ENCODE assay signal across 15 mouse cellular contexts in the genomic region with DNA sequence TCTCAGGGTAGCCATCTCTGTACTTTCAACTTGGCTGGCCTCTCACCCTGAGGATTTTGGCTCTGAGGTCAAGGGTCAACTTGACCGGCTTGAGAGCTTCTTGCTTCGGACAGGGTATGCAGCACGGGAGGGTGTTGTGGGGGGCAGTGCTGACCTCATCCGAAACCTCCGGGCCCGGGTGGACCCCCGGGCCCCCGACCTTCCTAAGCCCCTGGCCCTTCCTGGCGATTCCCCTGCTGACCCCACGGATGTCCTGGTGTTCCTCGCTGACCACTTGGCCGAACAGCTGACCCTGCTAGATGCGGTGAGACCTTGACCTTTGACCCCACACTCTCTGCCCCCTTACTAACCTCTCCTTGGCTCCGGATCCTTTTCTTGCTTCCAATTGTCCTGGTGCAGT.
"Had no signal": no experiment of that assay in that cellular context is flagged by ENCODE, and none has a peak within 500 bp of the region (broad histone marks: within the 10 kb centered on the region; RNA-seq: fewer than 3 reads in every experiment).

No protein-coding gene starts in this region.

- H3K9me3 ChIP-seq: limb, embryonic 10.5 days; liver, embryonic 15.5 days; midbrain, embryonic 12.5 days; neural tube, embryonic 15.5 days had no signal

- DNase-seq: kidney, adult 2 months; kidney, postnatal 36 days; lung, adult 2 months; lung, postnatal 4 days; right cerebral cortex, adult 18-20 months; right cerebral cortex, postnatal 25 days; thymus, postnatal 14 days had no signal

- H3K4me3 ChIP-seq: layer of hippocampus, adult 2 months; liver, embryonic 15.5 days; midbrain, embryonic 12.5 days; neural tube, embryonic 15.5 days had no signal

- H3K4me2 ChIP-seq: liver, embryonic 11.5 days; midbrain, embryonic 12.5 days had no signal

- H3K27me3 ChIP-seq: liver, embryonic 15.5 days; midbrain, embryonic 12.5 days; neural tube, embryonic 15.5 days had no signal

- H3K9ac ChIP-seq: liver, embryonic 15.5 days; midbrain, embryonic 12.5 days; neural tube, embryonic 15.5 days had no signal

- ATAC-seq: lung, postnatal 0 days; midbrain, embryonic 16.5 days had no signal

- H3K27ac ChIP-seq: layer of hippocampus, adult 2 months; limb, embryonic 10.5 days; liver, embryonic 15.5 days; midbrain, embryonic 12.5 days; neural tube, embryonic 15.5 days had no signal
